In genomic region chr13:103646035-103646434, GRCm38 (mm10) we compare ENCODE assay signal across 8 mouse cellular contexts.
DNase-seq lines count a peak whose midpoint lies in the region; ATAC-seq and TF ChIP-seq lines count a peak whose summit lies in the region.
"Had no signal": no experiment of that assay in that cellular context is flagged by ENCODE, and none has a peak within 500 bp of the region (broad histone marks: within the 10 kb centered on the region; RNA-seq: fewer than 3 reads in every experiment).

No protein-coding gene starts in this region.

- H3K27me3 ChIP-seq in hindbrain, embryonic 14.5 days (ENCODE audit: control insufficient read depth, insufficient read depth, low read length) = no peaks in the 10 kb centered on the region
- peaks cover 3% of the 10 kb centered on the region; the same call in 1 of the 2 replicates for H3K27me3 ChIP-seq in hindbrain, embryonic 13.5 days
- H3K27me3 ChIP-seq in small intestine, adult 2 months (ENCODE audit: control insufficient read depth, insufficient read depth, low read length) = no peaks in the 10 kb centered on the region
- H3K27me3 ChIP-seq: limb, embryonic 12.5 days had no signal

- no peak overlapping the region for H3K27ac ChIP-seq in hindbrain, embryonic 14.5 days
- H3K27ac ChIP-seq in hindbrain, embryonic 13.5 days = no peak overlapping the region
- no peak overlapping the region for H3K27ac ChIP-seq in small intestine, adult 2 months (ENCODE audit: insufficient read depth, low read depth, low read length)
- H3K27ac ChIP-seq: limb, embryonic 12.5 days had no signal

- WGBS in hindbrain, embryonic 14.5 days = 41% methylated on average over 4 of the region's 4 CpGs
- WGBS in hindbrain, embryonic 13.5 days = 37% methylated on average over 4 of the region's 4 CpGs
- 21% methylated on average over 4 of the region's 4 CpGs for WGBS in small intestine, adult 2 months

- no peaks in the 10 kb centered on the region for H3K36me3 ChIP-seq in hindbrain, embryonic 14.5 days (replicated peaks; ENCODE audit: control insufficient read depth, insufficient read depth)
- H3K36me3 ChIP-seq in hindbrain, embryonic 13.5 days = no peaks in the 10 kb centered on the region
- H3K36me3 ChIP-seq in small intestine, adult 2 months (ENCODE audit: control insufficient read depth, insufficient read depth, low read length) = no peaks in the 10 kb centered on the region
- H3K36me3 ChIP-seq: limb, embryonic 12.5 days had no signal

- H3K4me2 ChIP-seq in hindbrain, embryonic 14.5 days (replicated peaks) = no peak overlapping the region
- H3K4me2 ChIP-seq in hindbrain, embryonic 13.5 days = no peak overlapping the region
- H3K4me2 ChIP-seq: limb, embryonic 12.5 days had no signal

- peak; percentile 61; the same call in 1 of the 2 replicates for TF ChIP-seq CTCF in small intestine, adult 2 months (IDR thresholded peaks at IDR 0.05; ENCODE audit: extremely low read depth, insufficient read length, insufficient replicate concordance, low read depth, low read length)

- peak; percentile 42 for DNase-seq in hindbrain, embryonic 14.5 days (ENCODE audit: low spot score)
- peak; percentile 11 for DNase-seq in urinary bladder, postnatal 25 days (ENCODE audit: low spot score)
- DNase-seq in urinary bladder, postnatal 4 days (ENCODE audit: low spot score in 2 of 2) = no peak
- peak; percentile 33 for DNase-seq in embryo, embryonic 10.5 days (ENCODE audit: low spot score)
- no peak for DNase-seq in gastrocnemius, postnatal 36 days

- H3K9me3 ChIP-seq in hindbrain, embryonic 14.5 days (ENCODE audit: control insufficient read depth, low read length) = no peaks in the 10 kb centered on the region
- H3K9me3 ChIP-seq in hindbrain, embryonic 13.5 days = no peaks in the 10 kb centered on the region
- H3K9me3 ChIP-seq: limb, embryonic 12.5 days had no signal

- no peak for ATAC-seq in hindbrain, embryonic 14.5 days (ENCODE audit: low FRiP score)
- ATAC-seq in hindbrain, embryonic 13.5 days (ENCODE audit: low FRiP score) = no peak

- no peak overlapping the region for H3K4me3 ChIP-seq in hindbrain, embryonic 14.5 days (replicated peaks; ENCODE audit: low read length)
- no peak overlapping the region for H3K4me3 ChIP-seq in hindbrain, embryonic 13.5 days
- no peak overlapping the region for H3K4me3 ChIP-seq in small intestine, adult 2 months (ENCODE audit: low read depth, low read length)
- H3K4me3 ChIP-seq: limb, embryonic 12.5 days had no signal

- intact Hi-C loops in gastrocnemius, postnatal 36 days (cut with DNase I) = no loop called here

- no peak overlapping the region for H3K9ac ChIP-seq in hindbrain, embryonic 14.5 days
- H3K9ac ChIP-seq in hindbrain, embryonic 13.5 days = no peak overlapping the region
- H3K9ac ChIP-seq: limb, embryonic 12.5 days had no signal

- H3K4me1 ChIP-seq in hindbrain, embryonic 14.5 days (replicated peaks; ENCODE audit: control insufficient read depth, insufficient read depth, low read length) = no peaks in the 10 kb centered on the region
- H3K4me1 ChIP-seq in hindbrain, embryonic 13.5 days (replicated peaks) = peaks cover 9% of the 10 kb centered on the region
- H3K4me1 ChIP-seq in small intestine, adult 2 months (ENCODE audit: control insufficient read depth, insufficient read depth, insufficient read length, low read length) = no peaks in the 10 kb centered on the region

- no peak for TF ChIP-seq POLR2A in small intestine, adult 2 months (IDR thresholded peaks at IDR 0.05; ENCODE audit: low read depth, low read length)

Comparison
In these comparisons a context has a peak if more than half of its experiments do, and no peak if none do; other contexts are left out.
1. DNase-seq: peak in hindbrain, embryonic 14.5 days (single experiment), urinary bladder, postnatal 25 days (single experiment) and embryo, embryonic 10.5 days (single experiment); none in urinary bladder, postnatal 4 days (0 of 2) and gastrocnemius, postnatal 36 days (0 of 2).